Mouse (Mus musculus): ENCODE results near the gene Ndst2.

GRCm38 (mm10) chr14:20782860-20783259, 48.5 kb upstream of the Ndst2 start:
- TF ChIP-seq CTCF (IDR thresholded peaks at IDR 0.05; ENCODE audit: borderline replicate concordance, insufficient read depth, low read depth, low read length): no peak
- TF ChIP-seq POLR2A (IDR thresholded peaks at IDR 0.05; ENCODE audit: borderline replicate concordance, insufficient read depth, low read length): no peak

Data from cerebellum, adult 2 months (tissue).